Mouse (Mus musculus): ENCODE results near the gene Ptch2. TPM values are rescaled to one million over a fixed set of nuclear protein-coding genes. Genes with fewer than 3 reads are reported as not detected.

Ptch2 gene
- polyA plus RNA-seq, 1 experiment: 2.8 TPM

DNA sequence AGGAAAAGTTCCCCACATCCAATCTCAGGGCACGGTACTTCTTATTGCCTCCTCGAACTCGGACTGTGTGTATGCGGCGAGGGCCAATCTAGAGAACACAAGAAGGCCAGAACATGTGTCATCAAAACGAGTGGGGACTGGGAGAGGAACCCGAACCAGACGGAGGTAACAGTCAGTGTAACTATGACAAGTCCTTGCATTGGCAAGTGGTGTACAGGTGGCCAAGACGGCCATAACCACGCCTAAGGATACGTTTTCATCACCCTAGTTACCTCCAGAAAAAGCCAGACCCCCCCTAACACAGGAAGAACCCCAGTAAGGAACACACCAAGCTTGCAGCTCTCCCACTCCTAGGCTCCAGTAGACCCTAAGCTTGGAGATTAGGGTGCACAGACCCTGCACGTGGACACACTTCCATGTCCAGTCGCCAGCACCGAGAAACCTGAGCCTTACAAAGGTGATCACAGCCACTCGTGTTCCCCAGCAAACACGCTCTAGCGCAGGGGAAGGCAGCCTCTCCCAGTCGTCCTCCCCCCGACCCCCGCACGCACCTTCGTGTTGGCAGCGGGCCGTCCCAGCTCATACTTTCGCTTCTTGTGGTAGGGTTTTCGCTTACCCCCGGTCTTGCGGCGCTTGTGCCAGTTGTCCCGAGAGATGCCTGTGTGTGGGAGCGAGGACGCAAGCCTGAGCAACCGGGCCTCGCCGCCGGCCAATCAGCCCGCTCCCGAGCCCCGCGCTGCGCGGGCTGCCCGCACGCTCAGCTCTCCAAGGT lies 59.3 kb downstream of the Ptch2 start:
- Histone ChIP-seq H3K27ac (ENCODE audit: control insufficient read depth, insufficient read depth, low read depth, low read length, poor library complexity) (peak overlapping the region; percentile 78), H3K4me3 (replicated peaks; ENCODE audit: control insufficient read depth, low read depth, low read length) (peak overlapping the region; percentile 91), H3K4me1 (ENCODE audit: control insufficient read depth, insufficient read depth, low read length) (no peaks in the 10 kb centered on the region; the same call in 1 of the 2 replicates)
- WGBS: under 1% methylated on average over 44 of the region's 44 CpGs
- no peak for TF ChIP-seq POLR2A (IDR thresholded peaks at IDR 0.05; ENCODE audit: borderline replicate concordance, control insufficient read depth, low read depth, low read length)
- no peak for TF ChIP-seq CTCF (IDR thresholded peaks at IDR 0.05; ENCODE audit: control insufficient read depth, insufficient read depth, low read length)

DNA sequence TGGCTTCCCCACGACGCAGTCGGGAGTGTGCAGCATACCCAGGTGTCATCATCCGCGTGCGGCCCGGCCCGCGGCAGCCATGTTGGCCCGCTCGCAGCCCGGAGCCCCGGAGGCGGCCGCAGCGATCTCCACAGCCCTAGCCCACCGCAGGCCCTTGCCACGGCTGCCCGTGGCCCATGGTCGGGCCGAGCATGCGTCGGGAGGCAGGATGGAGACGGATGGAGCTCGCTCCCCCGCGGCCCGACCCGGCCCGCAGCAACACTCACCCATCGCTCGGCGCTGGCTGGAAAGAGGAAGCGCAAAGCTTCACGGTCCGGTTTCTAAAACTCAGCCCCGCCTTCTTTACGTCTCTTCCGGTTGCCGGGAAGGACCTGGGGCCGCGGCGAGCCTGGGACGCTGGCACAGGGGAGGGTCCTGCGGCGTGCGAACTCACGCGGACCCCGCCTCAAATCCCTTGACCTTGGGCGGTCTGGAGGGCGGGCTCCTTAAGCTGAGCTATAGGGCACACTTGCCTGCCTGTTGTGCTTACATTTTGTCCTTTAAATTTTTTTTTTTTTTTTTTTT lies 60.0 kb downstream of the Ptch2 start, which contains the start of gene Rps8:
Gene Rps8 (minus strand): TSS at position 452 of the 564 bp plus-strand sequence.
- H3K4me3 ChIP-seq (replicated peaks; ENCODE audit: control insufficient read depth, low read depth, low read length): peak within 1 kb of the TSS; percentile 91
- WGBS: under 1% methylated on average over 52 of the region's 52 CpGs
- TF ChIP-seq CTCF (IDR thresholded peaks at IDR 0.05; ENCODE audit: control insufficient read depth, insufficient read depth, low read length): no peak
- TF ChIP-seq POLR2A (IDR thresholded peaks at IDR 0.05; ENCODE audit: borderline replicate concordance, control insufficient read depth, low read depth, low read length): peak; percentile 85; the same call in 1 of the 2 replicates
- H3K27ac ChIP-seq (ENCODE audit: control insufficient read depth, insufficient read depth, low read depth, low read length, poor library complexity): peak within 1 kb of the TSS; percentile 78
- no peaks in the 10 kb centered on the region; the same call in 1 of the 2 replicates for H3K4me1 ChIP-seq (ENCODE audit: control insufficient read depth, insufficient read depth, low read length)

DNA sequence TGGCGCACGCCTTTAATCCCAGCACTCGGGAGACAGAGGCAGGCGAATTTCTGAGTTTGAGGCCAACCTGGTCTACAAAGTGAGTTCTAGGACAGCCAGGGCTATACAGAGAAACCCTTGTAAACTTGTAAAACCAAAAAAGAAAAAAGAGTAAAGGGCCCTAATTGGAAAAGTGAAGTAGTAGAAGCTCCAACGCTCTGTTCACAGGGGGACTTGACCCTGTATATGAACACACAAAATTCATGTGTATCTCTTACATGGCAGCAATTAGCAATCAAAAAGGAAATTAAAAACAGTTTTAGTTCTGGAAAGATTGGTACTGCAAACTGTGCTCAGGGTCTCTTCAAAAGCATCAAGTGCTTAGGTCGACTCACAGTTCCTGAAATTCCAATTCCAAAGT lies 60.5 kb downstream of the Ptch2 start:
- Histone ChIP-seq H3K4me1 (ENCODE audit: control insufficient read depth, insufficient read depth, low read length) (no peaks in the 10 kb centered on the region; the same call in 1 of the 2 replicates), H3K27ac (ENCODE audit: control insufficient read depth, insufficient read depth, low read depth, low read length, poor library complexity) (peak overlapping the region; percentile 78; the same call in 1 of the 2 replicates), H3K4me3 (replicated peaks; ENCODE audit: control insufficient read depth, low read depth, low read length) (no peak overlapping the region)
- WGBS: 25% methylated on average over 6 of the region's 6 CpGs
- TF ChIP-seq CTCF (IDR thresholded peaks at IDR 0.05; ENCODE audit: control insufficient read depth, insufficient read depth, low read length) (no peak), POLR2A (IDR thresholded peaks at IDR 0.05; ENCODE audit: borderline replicate concordance, control insufficient read depth, low read depth, low read length) (no peak)

DNA sequence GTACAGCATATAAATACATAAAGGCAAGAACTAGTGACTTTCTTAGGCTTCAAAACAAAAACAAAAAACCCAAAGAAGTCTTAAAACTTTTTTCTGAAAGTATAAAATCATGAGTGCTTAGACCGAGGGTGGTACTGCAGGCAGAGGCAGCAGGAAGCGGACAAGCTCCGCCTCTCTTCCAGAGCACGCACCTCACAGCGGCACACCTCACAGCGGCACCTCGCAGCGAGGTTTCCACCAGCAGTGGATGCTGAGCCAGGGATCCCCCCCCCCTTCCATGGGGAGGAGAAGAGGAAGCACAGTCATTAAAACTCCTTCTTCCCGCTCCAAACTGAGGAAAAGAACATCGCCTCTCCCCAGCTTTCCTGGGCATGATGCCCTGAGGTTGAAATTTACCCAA lies 63.8 kb downstream of the Ptch2 start:
- no peaks in the 10 kb centered on the region; the same call in 1 of the 2 replicates for H3K4me1 ChIP-seq (ENCODE audit: control insufficient read depth, insufficient read depth, low read length)
- no peak for TF ChIP-seq CTCF (IDR thresholded peaks at IDR 0.05; ENCODE audit: control insufficient read depth, insufficient read depth, low read length)
- no peak for TF ChIP-seq POLR2A (IDR thresholded peaks at IDR 0.05; ENCODE audit: borderline replicate concordance, control insufficient read depth, low read depth, low read length)
- 87% methylated on average over 10 of the region's 10 CpGs for WGBS
- no peak overlapping the region for H3K4me3 ChIP-seq (replicated peaks; ENCODE audit: control insufficient read depth, low read depth, low read length)
- H3K27ac ChIP-seq (ENCODE audit: control insufficient read depth, insufficient read depth, low read depth, low read length, poor library complexity): no peak overlapping the region

DNA sequence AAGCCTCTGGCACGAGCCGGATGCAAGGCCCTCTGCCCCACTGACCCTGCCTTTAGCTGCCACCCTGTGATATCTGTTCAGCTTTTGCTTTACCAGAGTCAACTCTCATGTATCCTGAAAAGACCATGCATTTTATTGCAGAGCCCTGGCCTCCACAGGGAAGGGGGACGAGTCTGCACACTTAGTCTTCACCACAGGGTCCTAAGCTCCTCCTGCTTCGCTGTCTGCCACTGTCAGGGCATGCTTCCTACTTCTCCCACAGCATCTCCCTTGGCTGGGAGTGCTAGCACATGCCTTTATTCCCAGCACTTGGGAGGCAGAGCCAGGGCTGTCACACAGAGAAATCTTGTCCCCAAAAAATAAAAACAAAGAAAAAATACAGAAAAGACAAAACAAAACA lies 65.3 kb downstream of the Ptch2 start:
- Histone ChIP-seq H3K4me3 (replicated peaks; ENCODE audit: control insufficient read depth, low read depth, low read length) (no peak overlapping the region), H3K27ac (ENCODE audit: control insufficient read depth, insufficient read depth, low read depth, low read length, poor library complexity) (no peak overlapping the region), H3K4me1 (ENCODE audit: control insufficient read depth, insufficient read depth, low read length) (no peaks in the 10 kb centered on the region)
- 85% methylated on average over 4 of the region's 4 CpGs for WGBS
- TF ChIP-seq POLR2A (IDR thresholded peaks at IDR 0.05; ENCODE audit: borderline replicate concordance, control insufficient read depth, low read depth, low read length): no peak

Other genes starting within 250 kb of the Ptch2 start
- gene Zswim5, start 218.7 kb upstream of the Ptch2 start, polyA plus RNA-seq (2011; ENCODE audit: insufficient read depth, insufficient read length, low replicate concordance, missing spikeins): 0.72 TPM in 1 of 2 replicates, not detected in the other
- 442 and 477 TPM in 2 replicates for gene Urod, start 101.7 kb upstream of the Ptch2 start, polyA plus RNA-seq (2011; ENCODE audit: insufficient read depth, insufficient read length, low replicate concordance, missing spikeins)
- 10.3 and 18.7 TPM in 2 replicates for gene Hectd3, start 100.8 kb upstream of the Ptch2 start, polyA plus RNA-seq (2011; ENCODE audit: insufficient read depth, insufficient read length, low replicate concordance, missing spikeins)
- 13.1 and 23.4 TPM in 2 replicates for gene Eif2b3, start 76.7 kb upstream of the Ptch2 start, polyA plus RNA-seq (2011; ENCODE audit: insufficient read depth, insufficient read length, low replicate concordance, missing spikeins)
- 2.9 and 7.0 TPM in 2 replicates for gene Btbd19, start 29.6 kb downstream of the Ptch2 start, polyA plus RNA-seq (2011; ENCODE audit: insufficient read depth, insufficient read length, low replicate concordance, missing spikeins)
- not detected in 2 replicates for gene Tctex1d4, start 30.7 kb downstream of the Ptch2 start, polyA plus RNA-seq (2011; ENCODE audit: insufficient read depth, insufficient read length, low replicate concordance, missing spikeins)
- gene Plk3, start 37.9 kb downstream of the Ptch2 start, polyA plus RNA-seq (2011; ENCODE audit: insufficient read depth, insufficient read length, low replicate concordance, missing spikeins): 3.1 and 7.8 TPM in 2 replicates
- gene Rps8, start 60.2 kb downstream of the Ptch2 start, polyA plus RNA-seq (2011; ENCODE audit: insufficient read depth, insufficient read length, low replicate concordance, missing spikeins): 2,334 and 3,425 TPM in 2 replicates
- 18.5 and 33.6 TPM in 2 replicates for gene Kif2c, start 86.6 kb downstream of the Ptch2 start, polyA plus RNA-seq (2011; ENCODE audit: insufficient read depth, insufficient read length, low replicate concordance, missing spikeins)
- gene Tmem53, start 155.9 kb downstream of the Ptch2 start, polyA plus RNA-seq (2011; ENCODE audit: insufficient read depth, insufficient read length, low replicate concordance, missing spikeins): 1.7 TPM in 1 of 2 replicates, not detected in the other
- gene Armh1, start 156.1 kb downstream of the Ptch2 start, polyA plus RNA-seq (2011; ENCODE audit: insufficient read depth, insufficient read length, low replicate concordance, missing spikeins): not detected in 2 replicates